In the genomic region with DNA sequence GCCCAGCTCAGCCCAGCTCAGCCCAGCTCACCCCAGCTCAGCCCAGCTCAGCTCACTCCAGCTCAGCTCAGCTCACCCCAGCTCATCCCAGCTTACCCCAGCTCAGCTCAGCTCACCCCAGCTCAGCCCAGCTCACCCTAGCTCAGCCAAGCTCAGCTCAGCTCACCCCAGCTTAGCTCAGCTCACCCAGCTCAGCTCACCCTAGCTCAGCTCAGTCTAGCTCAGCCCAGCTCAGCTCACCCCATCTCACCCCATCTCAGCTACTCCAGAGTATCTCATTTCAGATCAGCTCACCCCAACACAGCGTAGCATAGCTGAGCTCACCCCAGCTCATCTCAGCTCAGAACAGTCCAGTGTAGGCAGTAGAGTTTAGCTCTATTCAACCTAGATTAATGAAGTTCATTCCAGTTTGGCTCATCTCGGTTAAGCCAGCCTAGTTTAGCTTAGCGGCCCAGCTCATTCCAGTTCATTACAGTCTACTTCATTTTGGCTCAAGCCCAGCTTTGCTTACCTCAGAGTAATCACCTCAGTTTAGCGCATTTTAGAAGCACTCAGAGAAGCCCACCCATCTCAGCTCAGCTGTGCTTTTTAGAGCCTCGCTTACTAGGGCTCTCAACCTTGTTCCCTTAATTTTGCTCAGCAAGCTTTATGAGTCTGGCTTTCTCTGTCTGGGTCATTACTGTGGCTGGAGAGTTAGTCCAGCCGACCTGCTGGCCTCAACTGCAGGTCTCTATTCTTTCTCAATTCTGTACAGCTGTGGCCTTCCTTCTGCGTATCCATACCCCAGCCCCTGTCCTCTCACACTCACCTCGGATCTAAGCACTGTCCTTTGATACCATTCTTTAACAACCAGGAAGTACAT, we compare ENCODE assay signal across 13 mouse cellular contexts.
A peak's percentile ranks its signal among the peaks of the same experiment; 100 is the strongest.
DNase-seq lines count a peak whose midpoint lies in the region; TF ChIP-seq lines count a peak whose summit lies in the region.
"Had no signal": no experiment of that assay in that cellular context is flagged by ENCODE, and none has a peak within 500 bp of the region (broad histone marks: within the 10 kb centered on the region; RNA-seq: fewer than 3 reads in every experiment).

No protein-coding gene starts in this region.

- peak overlapping the region; percentile 36 for H3K4me3 ChIP-seq in cortical plate, adult 2 months (ENCODE audit: insufficient read depth, low read length)
- H3K4me3 ChIP-seq in layer of hippocampus, adult 2 months, result no peak overlapping the region
- H3K4me3 ChIP-seq: heart, embryonic 15.5 days; midbrain, embryonic 12.5 days had no signal

- no peak for TF ChIP-seq POLR2A in cortical plate, adult 2 months (IDR thresholded peaks at IDR 0.05; ENCODE audit: extremely low read depth, insufficient read depth, low read length)

- no peaks in the 10 kb centered on the region for H3K4me1 ChIP-seq in cortical plate, adult 2 months (ENCODE audit: control insufficient read depth, insufficient read depth, low read length)
- H3K4me1 ChIP-seq: heart, embryonic 15.5 days; midbrain, embryonic 12.5 days had no signal

- DNase-seq in adrenal gland, postnatal 25 days, result peak; percentile 4
- DNase-seq in adrenal gland, adult 8-10 months, result no peak
- DNase-seq in A20 (ENCODE audit: low read depth, low spot score) (peak; percentile 30), MN1 (ENCODE audit: low spot score) (no peak)
- peak; percentile 58 for DNase-seq in naive thymus-derived CD4-positive, alpha-beta T cell, adult 2 months (ENCODE audit: low read depth)
- no peak for DNase-seq in layer of hippocampus, postnatal 36 days
- no peak for DNase-seq in layer of hippocampus, adult 2 months (ENCODE audit: low spot score in 2 of 2)
- DNase-seq: kidney, adult 18-20 months; right cerebral cortex, postnatal 4 days had no signal

- peak overlapping the region; percentile 28 for H3K27ac ChIP-seq in cortical plate, adult 2 months (ENCODE audit: insufficient read depth, low read length)
- no peak overlapping the region for H3K27ac ChIP-seq in layer of hippocampus, adult 2 months
- H3K27ac ChIP-seq: heart, embryonic 15.5 days; liver, embryonic 14.5 days; midbrain, embryonic 12.5 days had no signal

- TF ChIP-seq CTCF in cortical plate, adult 2 months (IDR thresholded peaks at IDR 0.05; ENCODE audit: extremely low read depth, insufficient read depth, low read length), result no peak
- no peak for TF ChIP-seq CTCF in layer of hippocampus, adult 2 months (conservative IDR thresholded peaks at IDR 0.05)

Comparison
In these comparisons a context has a peak if more than half of its experiments do, and no peak if none do; other contexts are left out.
1. DNase-seq: peak in adrenal gland, postnatal 25 days (single experiment), A20 (single experiment) and naive thymus-derived CD4-positive, alpha-beta T cell, adult 2 months (single experiment); none in adrenal gland, adult 8-10 months (single experiment), MN1 (single experiment), layer of hippocampus, postnatal 36 days (0 of 2) and layer of hippocampus, adult 2 months (0 of 2).